Mouse (Mus musculus): ENCODE data around the gene Ston2. TPM values are rescaled to one million over a fixed set of nuclear protein-coding genes. Genes with fewer than 3 reads are reported as not detected.

Ston2 gene
- 8.7 and 10.6 TPM in 2 replicates for polyA plus RNA-seq (2014; fragmentation: Nextera tagmentation; extraction: Ambion mirVana)

- no peak within 1 kb of the TSS for H3K4me3 ChIP-seq (ENCODE audit: low read depth, low read length)
- TF ChIP-seq CTCF (IDR thresholded peaks at IDR 0.05; ENCODE audit: low read depth) = no peak
These were observed at the start of gene Ston2 for GRCm38 (mm10) chr12:91787959-91788437. Gene Ston2, minus strand, starts transcription at chr12:91788387.

GRCm38 (mm10) chr12:91837401-91838065, 49.3 kb upstream of the Ston2 start:
- Histone ChIP-seq H3K4me2 (no peak overlapping the region), H3K27me3 (ENCODE audit: insufficient read depth, low read length) (no peaks in the 10 kb centered on the region), H3K9me3 (ENCODE audit: low read depth, low read length) (no peaks in the 10 kb centered on the region), H3K36me3 (ENCODE audit: insufficient read depth) (peaks cover 88% of the 10 kb centered on the region), H3K4me3 (ENCODE audit: low read depth, low read length) (no peak overlapping the region), H3K27ac (ENCODE audit: low read depth) (no peak overlapping the region), H3K9ac (no peak overlapping the region), H3K4me1 (ENCODE audit: insufficient read depth) (no peaks in the 10 kb centered on the region)
- TF ChIP-seq CTCF (IDR thresholded peaks at IDR 0.05; ENCODE audit: low read depth) = no peak
- DNase-seq = no peak
- 83% methylated on average over 7 of the region's 7 CpGs for WGBS
- no peak; the same call in 1 of the 2 replicates for ATAC-seq (ENCODE audit: insufficient read depth)

More at GRCm38 (mm10) chr12:91787959-91788437, at the start of gene Ston2:
- Histone ChIP-seq H3K27me3 (ENCODE audit: insufficient read depth, low read length) (no peaks in the 10 kb centered on the region), H3K9ac (no peak within 1 kb of the TSS), H3K4me2 (no peak within 1 kb of the TSS), H3K9me3 (ENCODE audit: low read depth, low read length) (no peaks in the 10 kb centered on the region), H3K36me3 (ENCODE audit: insufficient read depth) (no peaks in the 10 kb centered on the region), H3K4me1 (ENCODE audit: insufficient read depth) (no peaks in the 10 kb centered on the region; the same call in 1 of the 2 replicates), H3K27ac (ENCODE audit: low read depth) (no peak within 1 kb of the TSS)
- WGBS = 55% methylated on average over 9 of the region's 9 CpGs
- ATAC-seq (ENCODE audit: insufficient read depth) = no peak
- no peak for DNase-seq

GRCm38 (mm10) chr12:91833939-91834333, 45.7 kb upstream of the Ston2 start:
- WGBS = 73% methylated on average over 5 of the region's 5 CpGs
- no peak for TF ChIP-seq CTCF (IDR thresholded peaks at IDR 0.05; ENCODE audit: low read depth)
- DNase-seq = no peak

GRCm38 (mm10) chr12:91833237-91833938, 45.2 kb upstream of the Ston2 start:
- H3K27ac ChIP-seq (ENCODE audit: low read depth) = no peak overlapping the region

More at GRCm38 (mm10) chr12:91833939-91834333, 45.7 kb upstream of the Ston2 start:
- no peak overlapping the region for H3K4me3 ChIP-seq (ENCODE audit: low read depth, low read length)
- H3K4me2 ChIP-seq = no peak overlapping the region
- H3K27ac ChIP-seq (ENCODE audit: low read depth) = no peak overlapping the region
- H3K27me3 ChIP-seq (ENCODE audit: insufficient read depth, low read length) = no peaks in the 10 kb centered on the region
- H3K4me1 ChIP-seq (ENCODE audit: insufficient read depth) = no peaks in the 10 kb centered on the region
- ATAC-seq (ENCODE audit: insufficient read depth) = no peak
- H3K36me3 ChIP-seq (ENCODE audit: insufficient read depth) = peaks cover 79% of the 10 kb centered on the region
- H3K9me3 ChIP-seq (ENCODE audit: low read depth, low read length) = no peaks in the 10 kb centered on the region
- H3K9ac ChIP-seq = no peak overlapping the region

GRCm38 (mm10) chr12:91831410-91831809, 43.2 kb upstream of the Ston2 start:
- DNase-seq (no peak), ATAC-seq (ENCODE audit: insufficient read depth) (no peak)
- no peaks in the 10 kb centered on the region for H3K9me3 ChIP-seq (ENCODE audit: low read depth, low read length)
- H3K4me2 ChIP-seq = no peak overlapping the region
- no peak overlapping the region for H3K4me3 ChIP-seq (ENCODE audit: low read depth, low read length)
- no peak overlapping the region for H3K9ac ChIP-seq
- TF ChIP-seq CTCF (IDR thresholded peaks at IDR 0.05; ENCODE audit: low read depth) = no peak
- no peaks in the 10 kb centered on the region for H3K27me3 ChIP-seq (ENCODE audit: insufficient read depth, low read length)
- peaks cover 72% of the 10 kb centered on the region for H3K36me3 ChIP-seq (ENCODE audit: insufficient read depth)
- no peak overlapping the region for H3K27ac ChIP-seq (ENCODE audit: low read depth)
- no peaks in the 10 kb centered on the region for H3K4me1 ChIP-seq (ENCODE audit: insufficient read depth)
- WGBS = 91% methylated on average over 7 of the region's 7 CpGs

More at GRCm38 (mm10) chr12:91833237-91833938, 45.2 kb upstream of the Ston2 start:
- no peaks in the 10 kb centered on the region for H3K4me1 ChIP-seq (ENCODE audit: insufficient read depth)
- H3K4me3 ChIP-seq (ENCODE audit: low read depth, low read length) = no peak overlapping the region
- DNase-seq = no peak
- WGBS = 89% methylated on average over 3 of the region's 3 CpGs
- H3K9me3 ChIP-seq (ENCODE audit: low read depth, low read length) = no peaks in the 10 kb centered on the region
- no peak for ATAC-seq (ENCODE audit: insufficient read depth)
- no peak overlapping the region for H3K4me2 ChIP-seq
- H3K9ac ChIP-seq = no peak overlapping the region
- TF ChIP-seq CTCF (IDR thresholded peaks at IDR 0.05; ENCODE audit: low read depth) = no peak
- peaks cover 77% of the 10 kb centered on the region for H3K36me3 ChIP-seq (ENCODE audit: insufficient read depth)
- H3K27me3 ChIP-seq (ENCODE audit: insufficient read depth, low read length) = no peaks in the 10 kb centered on the region

GRCm38 (mm10) chr12:91820461-91820860, 32.3 kb upstream of the Ston2 start:
- Histone ChIP-seq H3K9me3 (ENCODE audit: low read depth, low read length) (no peaks in the 10 kb centered on the region), H3K4me3 (ENCODE audit: low read depth, low read length) (no peak overlapping the region), H3K36me3 (ENCODE audit: insufficient read depth) (peaks cover 81% of the 10 kb centered on the region), H3K27ac (ENCODE audit: low read depth) (no peak overlapping the region), H3K4me2 (no peak overlapping the region), H3K9ac (no peak overlapping the region), H3K4me1 (ENCODE audit: insufficient read depth) (no peaks in the 10 kb centered on the region), H3K27me3 (ENCODE audit: insufficient read depth, low read length) (no peaks in the 10 kb centered on the region)
- ATAC-seq (ENCODE audit: insufficient read depth) = no peak
- 90% methylated on average over 12 of the region's 12 CpGs for WGBS
- no peak for DNase-seq
- no peak for TF ChIP-seq CTCF (IDR thresholded peaks at IDR 0.05; ENCODE audit: low read depth)

- ATAC-seq (ENCODE audit: insufficient read depth) (no peak), DNase-seq (no peak)
- H3K4me3 ChIP-seq (ENCODE audit: low read depth, low read length) = no peak overlapping the region
- WGBS = 87% methylated on average over 4 of the region's 4 CpGs
- H3K27me3 ChIP-seq (ENCODE audit: insufficient read depth, low read length) = no peaks in the 10 kb centered on the region
- H3K9ac ChIP-seq = no peak overlapping the region
- no peak overlapping the region for H3K4me2 ChIP-seq
- no peaks in the 10 kb centered on the region for H3K9me3 ChIP-seq (ENCODE audit: low read depth, low read length)
- H3K36me3 ChIP-seq (ENCODE audit: insufficient read depth) = peaks cover 83% of the 10 kb centered on the region
- H3K4me1 ChIP-seq (ENCODE audit: insufficient read depth) = no peaks in the 10 kb centered on the region
- TF ChIP-seq CTCF (IDR thresholded peaks at IDR 0.05; ENCODE audit: low read depth) = no peak
- H3K27ac ChIP-seq (ENCODE audit: low read depth) = no peak overlapping the region
These were observed 30.5 kb upstream of the Ston2 start for GRCm38 (mm10) chr12:91818726-91819125.

Data from lung, embryonic 14.5 days (tissue).